Mouse (Mus musculus) lung, embryonic 16.5 days (tissue): ENCODE data around the gene Pgap3. TPM values are rescaled to one million over a fixed set of nuclear protein-coding genes. Genes with fewer than 3 reads are reported as not detected.

Experiments
- ATAC-seq: fragments of 200-750 bp; cut with Nextera tagmentation; 2 replicates; pipeline ENCODE4 v1.8.0; 2017; ENCODE audit warnings: low read depth, mild to moderate bottlenecking, moderate library complexity
- H3K27ac ChIP-seq: fragments of 300-500 bp; sonication (generic); 2 replicates; pipeline ENCODE4 v1.5.1; 2014; ENCODE audit warnings: mild to moderate bottlenecking, control low read depth, low read length
- H3K27me3 ChIP-seq: fragments of 300-500 bp; sonication (generic); 2 replicates; pipeline ENCODE4 v1.6.1; 2014; ENCODE audit warnings: low read depth, low read length, mixed read lengths; ENCODE audit not compliant: control insufficient read depth, insufficient read depth
- H3K36me3 ChIP-seq: fragments of 300-500 bp; sonication (generic); 2 replicates; pipeline ENCODE4 v1.6.1; 2014; ENCODE audit warnings: low read length; ENCODE audit not compliant: control insufficient read depth, insufficient read depth
- H3K4me1 ChIP-seq: fragments of 300-500 bp; sonication (generic); replicated peaks from 2 replicates; pipeline ENCODE4 v1.6.1; 2014; ENCODE audit warnings: low read length, mixed read lengths; ENCODE audit not compliant: control insufficient read depth, insufficient read depth
- H3K4me2 ChIP-seq: fragments of 300-500 bp; sonication (generic); 2 replicates; pipeline ENCODE4 v1.6.1; 2014; ENCODE audit warnings: low read depth, low read length, control low read depth
- H3K4me3 ChIP-seq: fragments of 300-500 bp; sonication (generic); 2 replicates; pipeline ENCODE4 v1.5.1; 2014; ENCODE audit warnings: mild to moderate bottlenecking, low read length, control low read depth
- H3K9ac ChIP-seq: fragments of 300-500 bp; sonication (generic); 2 replicates; pipeline ENCODE4 v1.6.1; 2014; ENCODE audit warnings: low read length, control low read depth
- H3K9me3 ChIP-seq: fragments of 300-500 bp; sonication (generic); 2 replicates; pipeline ENCODE4 v1.6.1; 2016; ENCODE audit warnings: low read length; ENCODE audit not compliant: control insufficient read depth
- WGBS: fragments of 180-500 bp; shearing (Covaris S2); extraction: QIAGEN DNeasy Blood & Tissue Kit; methylation state at CpG from one replicate; pipeline ENCODE4 v1.1.7; 2014; 5-methylcytosine and 5-hydroxymethylcytosine counted together
- polyA plus RNA-seq: library from polyadenylated mRNA; unstranded; fragments of >200 nt; fragmentation: Nextera tagmentation; extraction: Ambion mirVana; gene quantifications from 2 replicates; pipeline ENCODE4 v1.2.1, GENCODE M21; 2015

Gene Pgap3
- polyA plus RNA-seq, 1 experiment from 2014 or later, result 16.2 TPM

DNA sequence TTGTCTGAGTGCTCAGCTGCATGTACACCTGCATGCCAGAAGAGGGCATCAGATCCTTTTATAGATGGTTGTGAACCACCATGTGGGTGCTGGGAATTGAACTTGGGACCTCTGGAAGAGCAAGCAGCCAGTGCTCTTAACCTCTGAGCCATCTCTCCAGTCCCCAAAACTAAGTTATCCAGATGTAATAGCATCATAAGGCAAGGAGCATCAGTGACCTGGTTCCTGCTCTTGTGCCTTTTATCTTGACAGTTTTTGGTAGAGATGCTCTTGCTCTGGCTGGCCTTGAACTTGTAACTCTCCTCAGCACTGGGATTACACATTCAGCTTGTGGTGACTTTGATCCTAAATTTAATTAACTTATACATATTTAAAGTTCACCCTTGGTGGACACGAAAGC lies 43.4 kb upstream of the Pgap3 start:
- WGBS, result 77% methylated on average over 1 of the region's 1 CpGs
- Histone ChIP-seq H3K27ac (no peak overlapping the region), H3K4me2 (no peak overlapping the region), H3K4me3 (no peak overlapping the region), H3K36me3 (no peaks in the 10 kb centered on the region), H3K27me3 (peaks cover 8% of the 10 kb centered on the region), H3K9me3 (no peaks in the 10 kb centered on the region), H3K4me1 (peaks cover 3% of the 10 kb centered on the region; the same call in 1 of the 2 replicates), H3K9ac (no peak overlapping the region)
- ATAC-seq, result no peak

DNA sequence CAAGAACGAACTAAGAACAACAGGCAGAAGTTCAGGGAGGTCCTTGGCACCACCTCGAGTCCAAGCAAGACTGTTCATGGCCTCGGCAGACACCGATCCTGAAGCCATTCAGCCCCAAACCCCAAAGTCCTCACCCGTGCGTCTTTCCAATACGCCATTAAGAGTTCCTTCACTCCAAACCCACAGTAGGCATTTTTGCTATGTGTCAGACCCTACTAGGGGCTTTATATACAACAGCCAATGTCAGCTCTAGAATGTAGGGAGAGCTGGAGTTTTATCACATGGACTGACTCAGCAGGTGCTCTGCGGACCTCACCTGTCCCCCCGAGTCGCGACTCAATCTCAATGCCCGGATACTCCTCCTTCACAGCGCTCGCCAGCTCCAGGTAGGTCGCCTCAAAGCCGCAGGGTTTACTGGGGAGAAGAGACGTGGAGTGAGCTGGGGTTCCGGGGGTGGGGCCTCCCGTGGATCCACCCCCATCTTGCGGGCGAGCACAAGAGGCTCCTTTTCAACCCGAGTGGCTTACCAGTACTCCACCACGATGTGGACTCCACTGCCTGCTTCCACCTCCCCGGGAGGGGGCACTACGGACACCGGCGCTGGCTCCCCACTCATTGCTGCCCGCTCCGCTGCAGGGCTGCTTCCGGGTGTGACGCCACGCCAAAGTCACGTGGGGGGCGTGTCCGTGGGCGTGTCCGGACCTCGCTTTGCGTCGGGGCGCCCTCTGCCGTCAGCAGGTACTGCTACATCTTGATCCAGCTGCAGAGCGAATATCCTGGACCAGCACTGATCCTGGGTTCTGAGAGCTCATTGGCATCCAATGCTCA lies 38.3 kb upstream of the Pgap3 start, which contains the start of gene Mien1:
Gene Mien1, minus strand, starts transcription at position 661 of the 828 bp plus-strand sequence.
- WGBS, result under 1% methylated on average over 43 of the region's 43 CpGs
- Histone ChIP-seq H3K4me3 (peak within 1 kb of the TSS; percentile 70), H3K9ac (peak within 1 kb of the TSS; percentile 77), H3K36me3 (peaks cover 25% of the 10 kb centered on the region), H3K4me2 (peak within 1 kb of the TSS; percentile 96), H3K9me3 (no peaks in the 10 kb centered on the region), H3K4me1 (peaks cover 8% of the 10 kb centered on the region), H3K27ac (peak within 1 kb of the TSS; percentile 55), H3K27me3 (no peaks in the 10 kb centered on the region)
- peak; percentile 94 for ATAC-seq

DNA sequence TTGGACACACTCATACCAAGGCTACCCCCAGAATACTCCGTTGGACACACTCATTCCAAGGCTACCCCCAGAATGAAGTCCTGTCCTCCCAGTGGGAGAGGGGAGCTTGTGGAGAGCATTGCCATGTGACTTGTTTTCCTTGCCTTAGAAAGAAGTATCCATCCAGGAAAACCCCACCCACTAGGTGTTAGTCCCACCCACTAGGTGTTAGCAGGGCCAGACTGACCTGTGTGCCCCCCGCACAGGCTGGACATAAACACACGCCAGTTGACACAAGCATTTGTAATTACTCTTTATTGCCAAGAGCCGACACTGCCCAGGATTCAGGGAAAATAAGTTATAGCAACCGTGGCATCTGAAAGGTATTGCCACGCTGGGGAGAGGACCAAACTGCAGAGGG lies 37.2 kb upstream of the Pgap3 start:
- no peak overlapping the region for H3K27ac ChIP-seq
- H3K9ac ChIP-seq, result peak overlapping the region; percentile 77
- 75% methylated on average over 6 of the region's 6 CpGs for WGBS
- peaks cover 8% of the 10 kb centered on the region for H3K4me1 ChIP-seq
- no peaks in the 10 kb centered on the region for H3K9me3 ChIP-seq
- H3K4me2 ChIP-seq, result no peak overlapping the region
- no peaks in the 10 kb centered on the region for H3K27me3 ChIP-seq
- H3K4me3 ChIP-seq, result no peak overlapping the region
- ATAC-seq, result no peak
- peaks cover 34% of the 10 kb centered on the region for H3K36me3 ChIP-seq

DNA sequence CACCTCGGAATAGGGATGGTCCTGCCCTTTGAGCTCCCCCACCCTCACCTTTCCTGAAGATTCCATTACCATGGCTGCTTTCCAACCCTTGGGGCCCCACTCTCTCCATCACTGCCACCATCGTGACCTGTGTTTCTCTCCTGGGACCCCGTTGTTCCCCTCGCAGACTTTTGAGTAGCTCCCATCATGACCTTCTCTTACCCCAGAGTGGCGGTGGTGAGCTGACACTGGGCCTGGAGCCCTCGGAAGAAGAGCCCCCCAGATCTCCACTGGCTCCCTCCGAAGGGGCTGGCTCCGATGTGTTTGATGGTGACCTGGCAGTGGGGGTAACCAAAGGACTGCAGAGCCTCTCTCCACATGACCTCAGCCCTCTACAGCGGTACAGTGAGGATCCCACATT lies 35.4 kb upstream of the Pgap3 start:
- no peaks in the 10 kb centered on the region for H3K9me3 ChIP-seq
- no peak overlapping the region for H3K4me3 ChIP-seq
- no peaks in the 10 kb centered on the region for H3K27me3 ChIP-seq
- 86% methylated on average over 9 of the region's 9 CpGs for WGBS
- no peak overlapping the region for H3K9ac ChIP-seq
- H3K36me3 ChIP-seq, result peaks cover 41% of the 10 kb centered on the region
- no peak overlapping the region for H3K27ac ChIP-seq
- H3K4me2 ChIP-seq, result no peak overlapping the region
- ATAC-seq, result no peak
- H3K4me1 ChIP-seq, result peaks cover 8% of the 10 kb centered on the region

DNA sequence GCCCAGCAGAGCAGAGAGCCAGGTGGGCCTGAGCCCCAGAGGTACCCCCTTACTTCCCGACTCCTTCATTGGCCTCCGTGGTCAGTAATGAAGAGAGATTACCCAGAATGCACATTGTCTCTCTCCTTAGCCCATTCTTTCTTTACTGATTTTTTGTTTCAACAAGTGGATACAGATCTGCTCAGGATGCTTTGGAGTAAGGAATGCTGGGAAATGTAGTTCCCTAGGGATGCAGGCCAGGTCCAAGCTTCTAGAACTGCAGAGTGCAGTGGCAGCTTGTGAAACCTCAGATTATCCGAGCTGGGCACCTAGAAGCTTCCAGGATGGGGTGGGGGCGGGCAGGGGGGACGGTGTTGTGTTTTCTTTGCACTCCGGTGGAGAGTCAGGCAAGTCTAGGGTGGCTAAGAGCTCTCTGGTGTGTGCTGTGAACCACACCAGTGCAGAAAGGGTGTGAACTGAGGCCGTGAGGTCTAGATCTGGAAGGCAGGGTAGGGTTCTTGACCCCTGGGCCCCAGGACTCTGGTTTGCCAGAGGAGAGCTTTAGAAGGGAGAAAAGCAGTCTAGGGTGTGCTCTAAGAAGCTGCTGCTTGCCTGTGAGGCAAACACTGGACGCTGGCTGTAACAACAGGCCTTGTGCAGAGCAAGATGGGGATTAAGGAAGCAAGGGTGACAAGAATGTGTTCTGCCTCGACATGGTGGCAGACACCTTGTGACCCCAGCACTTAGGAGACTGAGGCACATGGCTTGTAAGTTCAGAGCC lies 31.6 kb upstream of the Pgap3 start:
- H3K4me3 ChIP-seq, result no peak overlapping the region
- H3K36me3 ChIP-seq, result peaks cover 61% of the 10 kb centered on the region
- 75% methylated on average over 9 of the region's 9 CpGs for WGBS
- no peak overlapping the region for H3K27ac ChIP-seq
- H3K9me3 ChIP-seq, result no peaks in the 10 kb centered on the region
- H3K27me3 ChIP-seq, result no peaks in the 10 kb centered on the region
- no peak overlapping the region for H3K4me2 ChIP-seq
- H3K9ac ChIP-seq, result no peak overlapping the region
- no peak for ATAC-seq
- no peaks in the 10 kb centered on the region for H3K4me1 ChIP-seq

DNA sequence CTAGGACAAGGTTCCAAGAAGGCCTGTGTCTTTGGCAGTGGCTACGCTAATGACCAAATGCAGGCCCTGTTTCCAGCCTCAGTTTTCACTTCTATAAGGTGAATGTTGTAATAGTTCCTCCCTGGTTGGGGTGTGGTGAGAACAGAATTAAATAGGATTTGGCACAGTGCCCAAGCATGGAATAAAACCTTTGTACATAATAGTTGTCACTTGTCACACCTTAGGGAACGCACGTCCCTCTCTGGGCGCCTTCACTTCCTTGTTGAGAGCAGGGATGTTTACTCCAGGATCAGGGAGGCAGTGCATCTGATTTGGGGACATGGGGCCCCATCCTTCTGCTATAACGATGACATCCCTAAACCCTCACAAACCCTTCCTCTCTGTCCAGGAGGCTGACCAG lies 28.1 kb upstream of the Pgap3 start:
- no peak overlapping the region for H3K27ac ChIP-seq
- WGBS, result 79% methylated on average over 5 of the region's 5 CpGs
- no peaks in the 10 kb centered on the region for H3K9me3 ChIP-seq
- H3K4me1 ChIP-seq, result no peaks in the 10 kb centered on the region
- no peak overlapping the region for H3K4me3 ChIP-seq
- no peak for ATAC-seq
- H3K27me3 ChIP-seq, result no peaks in the 10 kb centered on the region
- no peak overlapping the region for H3K4me2 ChIP-seq
- H3K36me3 ChIP-seq, result peaks cover 53% of the 10 kb centered on the region
- H3K9ac ChIP-seq, result no peak overlapping the region

DNA sequence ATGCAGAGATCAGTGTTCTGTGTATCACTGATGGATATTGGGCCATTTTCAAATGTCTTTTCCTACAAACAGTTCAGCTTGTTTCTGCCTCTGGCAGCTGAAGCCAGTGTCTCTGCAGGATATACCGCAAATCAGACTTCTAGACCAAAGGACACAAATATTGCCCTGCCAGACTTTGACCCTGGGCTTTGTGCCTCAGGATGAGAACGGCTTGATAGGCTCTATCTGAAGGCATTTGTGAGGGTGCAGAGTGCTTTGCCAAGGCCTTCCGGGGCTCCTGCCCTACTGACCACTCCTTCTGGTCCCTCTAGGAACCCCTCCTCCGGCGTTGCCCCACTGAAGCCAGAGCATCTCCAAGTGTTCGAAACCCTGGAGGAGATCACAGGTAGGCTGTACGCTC lies 26.3 kb upstream of the Pgap3 start:
- WGBS, result 93% methylated on average over 7 of the region's 7 CpGs
- no peaks in the 10 kb centered on the region for H3K4me1 ChIP-seq
- H3K36me3 ChIP-seq, result peaks cover 47% of the 10 kb centered on the region
- no peaks in the 10 kb centered on the region for H3K27me3 ChIP-seq
- H3K9ac ChIP-seq, result no peak overlapping the region
- no peak overlapping the region for H3K4me2 ChIP-seq
- H3K27ac ChIP-seq, result no peak overlapping the region
- H3K9me3 ChIP-seq, result no peaks in the 10 kb centered on the region
- no peak overlapping the region for H3K4me3 ChIP-seq
- no peak for ATAC-seq

DNA sequence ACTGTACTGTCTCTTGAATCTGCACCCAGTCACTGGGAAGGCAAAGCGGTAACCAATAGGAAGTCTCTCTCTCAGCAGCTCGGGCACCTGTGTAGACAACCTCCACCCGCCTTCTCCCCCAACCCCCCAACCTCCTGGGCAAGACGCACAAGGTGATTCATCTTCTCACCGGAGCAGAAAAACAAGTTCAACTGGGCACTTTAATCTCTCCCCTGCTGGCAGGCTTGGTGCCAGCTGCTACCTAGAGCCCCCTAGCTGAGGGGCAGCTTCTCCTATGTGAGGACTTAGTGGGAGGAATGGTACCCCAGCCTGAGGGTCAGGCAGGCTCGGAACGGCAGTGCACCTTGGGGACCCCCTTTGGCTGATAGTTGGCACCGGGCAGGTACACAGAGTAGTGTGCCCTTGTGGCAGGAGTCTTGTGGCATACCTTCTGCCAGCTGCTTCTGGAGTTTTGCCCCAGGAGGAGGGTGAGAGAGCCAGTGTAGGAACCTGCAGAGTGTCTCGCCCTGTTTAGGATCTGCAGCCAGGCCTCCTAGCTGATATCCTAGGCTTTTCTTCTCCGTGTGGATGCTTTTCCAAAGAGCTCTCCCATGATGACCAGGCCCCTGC lies 18.8 kb upstream of the Pgap3 start:
- H3K27ac ChIP-seq, result peak overlapping the region; percentile 52
- no peaks in the 10 kb centered on the region for H3K27me3 ChIP-seq
- no peaks in the 10 kb centered on the region for H3K9me3 ChIP-seq
- H3K4me3 ChIP-seq, result no peak overlapping the region
- peaks cover 7% of the 10 kb centered on the region for H3K36me3 ChIP-seq
- peak; percentile 49 for ATAC-seq
- peaks cover 21% of the 10 kb centered on the region for H3K4me1 ChIP-seq
- H3K9ac ChIP-seq, result peak overlapping the region; percentile 13; the same call in 1 of the 2 replicates
- 66% methylated on average over 10 of the region's 10 CpGs for WGBS
- no peak overlapping the region for H3K4me2 ChIP-seq

DNA sequence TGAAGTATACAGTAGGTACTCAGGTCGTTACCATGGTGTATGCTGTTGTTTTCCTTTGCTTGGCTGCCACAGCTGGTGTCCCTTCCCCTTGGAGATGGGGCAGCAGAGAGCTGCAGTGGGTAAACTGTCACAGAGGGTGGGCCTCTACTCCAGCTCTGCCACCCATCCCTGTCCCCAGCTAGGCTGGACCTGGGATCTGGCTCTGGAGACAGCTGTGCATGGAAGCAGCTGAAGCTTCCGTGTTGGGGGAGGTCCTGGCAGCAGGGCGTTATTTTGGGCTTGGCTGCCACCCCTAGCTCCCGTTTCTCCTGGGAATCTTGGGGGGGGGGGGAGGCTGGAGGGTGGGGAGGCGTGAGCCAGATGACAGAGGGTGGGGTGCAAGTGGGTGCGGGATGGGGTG lies 18.0 kb upstream of the Pgap3 start:
- no peak overlapping the region for H3K4me2 ChIP-seq
- no peak for ATAC-seq
- no peaks in the 10 kb centered on the region for H3K27me3 ChIP-seq
- peaks cover 28% of the 10 kb centered on the region for H3K4me1 ChIP-seq
- H3K4me3 ChIP-seq, result no peak overlapping the region
- H3K9me3 ChIP-seq, result no peaks in the 10 kb centered on the region
- WGBS, result 42% methylated on average over 6 of the region's 6 CpGs
- peaks cover 7% of the 10 kb centered on the region for H3K36me3 ChIP-seq
- peak overlapping the region; percentile 6; the same call in 1 of the 2 replicates for H3K27ac ChIP-seq
- H3K9ac ChIP-seq, result no peak overlapping the region; the same call in 1 of the 2 replicates
